Comparison of ENCODE assay signal across 9 mouse cellular contexts in genomic region chr7:19716055-19716682, GRCm38 (mm10). TPM values are rescaled to one million over a fixed set of nuclear protein-coding genes. Genes with fewer than 3 reads are reported as not detected.
DNase-seq lines count a peak whose midpoint lies in the region; ATAC-seq and TF ChIP-seq lines count a peak whose summit lies in the region.
"Had no signal": no experiment of that assay in that cellular context is flagged by ENCODE, and none has a peak within 500 bp of the region (broad histone marks: within the 10 kb centered on the region; RNA-seq: fewer than 3 reads in every experiment).

No protein-coding gene starts in this region.

- no peak for TF ChIP-seq CTCF in cortical plate, adult 2 months (IDR thresholded peaks at IDR 0.05; ENCODE audit: extremely low read depth, insufficient read depth, low read length)
- no peak for TF ChIP-seq CTCF in hindbrain, postnatal 0 days (IDR thresholded peaks at IDR 0.05; ENCODE audit: low read depth)
- TF ChIP-seq CTCF in midbrain, postnatal 0 days (IDR thresholded peaks at IDR 0.05), result no peak

- peaks cover 7% of the 10 kb centered on the region for H3K9me3 ChIP-seq in kidney, embryonic 16.5 days (ENCODE audit: low read length)
- H3K9me3 ChIP-seq in hindbrain, postnatal 0 days (ENCODE audit: low read length), result 0 out of 2 replicates have a peak, but pooled peaks cover 2% of the 10 kb centered on the region
- 0 out of 2 replicates have a peak, but pooled peaks cover 2% of the 10 kb centered on the region for H3K9me3 ChIP-seq in midbrain, postnatal 0 days (ENCODE audit: low read length)

- H3K4me3 ChIP-seq in kidney, embryonic 16.5 days (ENCODE audit: low read length), result peak overlapping the region; percentile 81
- H3K4me3 ChIP-seq in cortical plate, adult 2 months (ENCODE audit: insufficient read depth, low read length), result peak overlapping the region; percentile 25
- peak overlapping the region; percentile 18 for H3K4me3 ChIP-seq in hindbrain, postnatal 0 days (ENCODE audit: low read length)
- peak overlapping the region; percentile 28 for H3K4me3 ChIP-seq in midbrain, postnatal 0 days (ENCODE audit: low read depth, low read length)

- WGBS in kidney, embryonic 16.5 days, result 6% methylated on average over 18 of the region's 18 CpGs
- WGBS in hindbrain, postnatal 0 days, result 4% methylated on average over 18 of the region's 18 CpGs
- WGBS in midbrain, postnatal 0 days, result 5% methylated on average over 18 of the region's 18 CpGs

- peak; percentile 37; the same call in 1 of the 2 replicates for TF ChIP-seq POLR2A in cortical plate, adult 2 months (IDR thresholded peaks at IDR 0.05; ENCODE audit: extremely low read depth, insufficient read depth, low read length)

- no peaks in the 10 kb centered on the region for H3K27me3 ChIP-seq in kidney, embryonic 16.5 days (ENCODE audit: insufficient read depth, low read length)
- H3K27me3 ChIP-seq in hindbrain, postnatal 0 days (ENCODE audit: insufficient read depth, low read length), result no peaks in the 10 kb centered on the region
- no peaks in the 10 kb centered on the region for H3K27me3 ChIP-seq in midbrain, postnatal 0 days (ENCODE audit: insufficient read depth, low read length)

- H3K9ac ChIP-seq in kidney, embryonic 16.5 days (replicated peaks; ENCODE audit: low read length), result peak overlapping the region; percentile 52
- H3K9ac ChIP-seq in hindbrain, postnatal 0 days (replicated peaks; ENCODE audit: low read length), result peak overlapping the region; percentile 46
- H3K9ac ChIP-seq in midbrain, postnatal 0 days (replicated peaks; ENCODE audit: low read length, poor library complexity, severe bottlenecking), result peak overlapping the region; percentile 54; the same call in 1 of the 2 replicates

- no peak for DNase-seq in kidney, adult 18-20 months
- no peak for DNase-seq in hindbrain, postnatal 0 days (ENCODE audit: low spot score)
- DNase-seq in midbrain, postnatal 0 days (ENCODE audit: low spot score), result no peak
- DNase-seq in thymus, postnatal 14 days, result no peak
- no peak for DNase-seq in gastrocnemius, adult 18-20 months (ENCODE audit: low spot score)
- DNase-seq in urinary bladder, adult 2 months (ENCODE audit: low spot score), result no peak

- H3K36me3 ChIP-seq in kidney, embryonic 16.5 days (ENCODE audit: insufficient read depth, low read length), result peaks cover 58% of the 10 kb centered on the region
- peaks cover 10% of the 10 kb centered on the region; the same call in 1 of the 2 replicates for H3K36me3 ChIP-seq in hindbrain, postnatal 0 days (ENCODE audit: insufficient read depth, low read length)
- H3K36me3 ChIP-seq in midbrain, postnatal 0 days (ENCODE audit: insufficient read depth, low read length), result peaks cover 10% of the 10 kb centered on the region

- peaks cover 22% of the 10 kb centered on the region for H3K4me1 ChIP-seq in kidney, embryonic 16.5 days (ENCODE audit: insufficient read depth, low read length)
- H3K4me1 ChIP-seq in cortical plate, adult 2 months (ENCODE audit: control insufficient read depth, insufficient read depth, low read length), result no peaks in the 10 kb centered on the region
- peaks cover 9% of the 10 kb centered on the region; the same call in 1 of the 2 replicates for H3K4me1 ChIP-seq in hindbrain, postnatal 0 days (ENCODE audit: insufficient read depth, low read length)
- no peaks in the 10 kb centered on the region; the same call in 1 of the 2 replicates for H3K4me1 ChIP-seq in midbrain, postnatal 0 days (ENCODE audit: insufficient read depth, low read length)

- ATAC-seq in kidney, embryonic 16.5 days (ENCODE audit: low FRiP score, low TSS enrichment), result no peak
- no peak for ATAC-seq in hindbrain, postnatal 0 days
- ATAC-seq in midbrain, postnatal 0 days (ENCODE audit: low FRiP score), result no peak

- peak overlapping the region; percentile 83 for H3K27ac ChIP-seq in kidney, embryonic 16.5 days (ENCODE audit: low read length)
- H3K27ac ChIP-seq in cortical plate, adult 2 months (ENCODE audit: insufficient read depth, low read length), result peak overlapping the region; percentile 18
- peak overlapping the region; percentile 87 for H3K27ac ChIP-seq in hindbrain, postnatal 0 days
- peak overlapping the region; percentile 88 for H3K27ac ChIP-seq in midbrain, postnatal 0 days (ENCODE audit: low read depth, low read length)

- H3K4me2 ChIP-seq in kidney, embryonic 16.5 days (replicated peaks; ENCODE audit: low read depth, low read length), result peak overlapping the region; percentile 72
- peak overlapping the region; percentile 49 for H3K4me2 ChIP-seq in hindbrain, postnatal 0 days (ENCODE audit: low read depth, low read length)
- H3K4me2 ChIP-seq in midbrain, postnatal 0 days (ENCODE audit: low read depth, low read length, poor library complexity, severe bottlenecking), result peak overlapping the region; percentile 46

RNA-seq across cellular contexts. Expression of gene Tomm40, which starts 0.9 kb away (rescaled TPM):
- polyA plus RNA-seq in kidney, embryonic 16.5 days (2015; fragmentation: Nextera tagmentation; extraction: Ambion mirVana), result 136 and 153 TPM in 2 replicates
- 108 TPM in 2 replicates for polyA plus RNA-seq in cortical plate, adult 2 months (2012; rRNA removed)
- total RNA-seq in hindbrain, postnatal 0 days (2014; rRNA removed), result 147 and 151 TPM in 2 replicates
- 172 and 173 TPM in 2 replicates for polyA plus RNA-seq in hindbrain, postnatal 0 days (2015; fragmentation: Nextera tagmentation; extraction: Ambion mirVana)
- 122 and 133 TPM in 2 replicates for total RNA-seq in midbrain, postnatal 0 days (2014; rRNA removed)
- 160 and 161 TPM in 2 replicates for polyA plus RNA-seq in midbrain, postnatal 0 days (2015; fragmentation: Nextera tagmentation; extraction: Ambion mirVana)
- 10 to 100 TPM; 40.8 to 44.0 TPM for total RNA-seq in gastrocnemius, adult 18-20 months (2021)
- 50.6 and 62.6 TPM in 2 replicates for polyA plus RNA-seq in urinary bladder, adult 2 months (2012; rRNA removed)

RNA-seq across cellular contexts. Expression of gene Apoe, which starts 17.2 kb away (rescaled TPM):
- polyA plus RNA-seq in kidney, embryonic 16.5 days (2015; fragmentation: Nextera tagmentation; extraction: Ambion mirVana), result 291 and 312 TPM in 2 replicates
- polyA plus RNA-seq in cortical plate, adult 2 months (2012; rRNA removed), result 4,294 and 4,561 TPM in 2 replicates
- 2,123 and 2,525 TPM in 2 replicates for total RNA-seq in hindbrain, postnatal 0 days (2014; rRNA removed)
- polyA plus RNA-seq in hindbrain, postnatal 0 days (2015; fragmentation: Nextera tagmentation; extraction: Ambion mirVana), result 3,307 and 3,685 TPM in 2 replicates
- 1,618 and 2,613 TPM in 2 replicates for total RNA-seq in midbrain, postnatal 0 days (2014; rRNA removed)
- polyA plus RNA-seq in midbrain, postnatal 0 days (2015; fragmentation: Nextera tagmentation; extraction: Ambion mirVana), result 2,139 and 2,488 TPM in 2 replicates
- 10 to 100 TPM; 59.5 to 87.1 TPM for total RNA-seq in gastrocnemius, adult 18-20 months (2021)
- polyA plus RNA-seq in urinary bladder, adult 2 months (2012; rRNA removed), result 1,139 and 1,516 TPM in 2 replicates

RNA-seq across cellular contexts. Expression of gene Apoc1, which starts 23.7 kb away (rescaled TPM):
- polyA plus RNA-seq in kidney, embryonic 16.5 days (2015; fragmentation: Nextera tagmentation; extraction: Ambion mirVana), result 13.4 and 16.1 TPM in 2 replicates
- polyA plus RNA-seq in cortical plate, adult 2 months (2012; rRNA removed), result 1.3 and 1.4 TPM in 2 replicates
- total RNA-seq in hindbrain, postnatal 0 days (2014; rRNA removed), result 1.5 and 2.3 TPM in 2 replicates
- 13.9 and 14.2 TPM in 2 replicates for polyA plus RNA-seq in hindbrain, postnatal 0 days (2015; fragmentation: Nextera tagmentation; extraction: Ambion mirVana)
- total RNA-seq in midbrain, postnatal 0 days (2014; rRNA removed), result 3.6 and 5.1 TPM in 2 replicates
- 7.9 and 9.0 TPM in 2 replicates for polyA plus RNA-seq in midbrain, postnatal 0 days (2015; fragmentation: Nextera tagmentation; extraction: Ambion mirVana)
- 1 to 10 TPM in 1 of 2 experiments, under 1 TPM in 1; 0.84 to 4.3 TPM for total RNA-seq in gastrocnemius, adult 18-20 months (2021)
- polyA plus RNA-seq in urinary bladder, adult 2 months (2012; rRNA removed), result 54.0 and 72.3 TPM in 2 replicates

RNA-seq across cellular contexts. Expression of gene Nectin2, which starts 34.1 kb away (rescaled TPM):
- 150 and 157 TPM in 2 replicates for polyA plus RNA-seq in kidney, embryonic 16.5 days (2015; fragmentation: Nextera tagmentation; extraction: Ambion mirVana)
- 6.9 and 7.1 TPM in 2 replicates for polyA plus RNA-seq in cortical plate, adult 2 months (2012; rRNA removed)
- 68.9 and 76.5 TPM in 2 replicates for total RNA-seq in hindbrain, postnatal 0 days (2014; rRNA removed)
- 55.6 and 57.5 TPM in 2 replicates for polyA plus RNA-seq in hindbrain, postnatal 0 days (2015; fragmentation: Nextera tagmentation; extraction: Ambion mirVana)
- 62.6 and 75.3 TPM in 2 replicates for total RNA-seq in midbrain, postnatal 0 days (2014; rRNA removed)
- polyA plus RNA-seq in midbrain, postnatal 0 days (2015; fragmentation: Nextera tagmentation; extraction: Ambion mirVana), result 55.3 and 62.6 TPM in 2 replicates
- total RNA-seq in gastrocnemius, adult 18-20 months (2021), result 1 to 10 TPM in 1 of 2 experiments, under 1 TPM in 1; 0.64 to 2.0 TPM
- polyA plus RNA-seq in urinary bladder, adult 2 months (2012; rRNA removed), result 37.9 and 38.6 TPM in 2 replicates

RNA-seq across cellular contexts. Expression of gene Apoc4, which starts 34.9 kb away (rescaled TPM):
- polyA plus RNA-seq in kidney, embryonic 16.5 days (2015; fragmentation: Nextera tagmentation; extraction: Ambion mirVana), result 1.6 and 2.2 TPM in 2 replicates
- polyA plus RNA-seq in cortical plate, adult 2 months (2012; rRNA removed), result not detected in 2 replicates
- not detected in 2 replicates for total RNA-seq in hindbrain, postnatal 0 days (2014; rRNA removed)
- polyA plus RNA-seq in hindbrain, postnatal 0 days (2015; fragmentation: Nextera tagmentation; extraction: Ambion mirVana), result not detected in 2 replicates
- total RNA-seq in midbrain, postnatal 0 days (2014; rRNA removed), result not detected in 2 replicates
- not detected in 2 replicates for polyA plus RNA-seq in midbrain, postnatal 0 days (2015; fragmentation: Nextera tagmentation; extraction: Ambion mirVana)
- under 1 TPM in 1 of 2 experiments, not detected in 1; 0.95 TPM for total RNA-seq in gastrocnemius, adult 18-20 months (2021)
- 0.19 and 0.28 TPM in 2 replicates for polyA plus RNA-seq in urinary bladder, adult 2 months (2012; rRNA removed)
- total RNA-seq: layer of hippocampus, postnatal 36 days had no signal

Comparison
In these comparisons a context has a peak if more than half of its experiments do, and no peak if none do; other contexts are left out.
1. H3K27ac ChIP-seq: peak in every context shown above with its lines; median percentile 88 in midbrain, postnatal 0 days; 87 in hindbrain, postnatal 0 days; 83 in kidney, embryonic 16.5 days; 18 in cortical plate, adult 2 months.
2. H3K4me3 ChIP-seq: peak in every context shown above with its lines; median percentile 81 in kidney, embryonic 16.5 days; 28 in midbrain, postnatal 0 days; 25 in cortical plate, adult 2 months; 18 in hindbrain, postnatal 0 days.